Mouse (Mus musculus) adrenal gland, postnatal 4 days (tissue): ENCODE measurements around the gene Hist2h2ac. TPM values are rescaled to one million over a fixed set of nuclear protein-coding genes. Genes with fewer than 3 reads are reported as not detected.
"Not testable (repeated sequence)": the region's sequence is repeated elsewhere in the genome, so short reads cannot be mapped to it uniquely, and the experiment has no call there.

Experiments used
- DNase-seq, 2 experiments: peaks; one replicate each; pipeline ENCODE4 v3.0.0; 2021 to 2022; ENCODE audit warnings: low spot score in 2 of 2, mixed read lengths in 2 of 2
- long read RNA-seq, 2 experiments: library from polyadenylated mRNA; stranded (forward); transcript quantifications; one replicate each; pipeline ENCODE4 v2.0.0; 2021
- total RNA-seq, 2 experiments: library from RNA; stranded (reverse); gene quantifications; 2 replicates each; pipeline ENCODE4 v1.2.3; 2021

Hist2h2ac gene
- 100 to 1,000 TPM; 211 to 243 TPM for total RNA-seq
- long read RNA-seq, experiment 1: 0 reads
- long read RNA-seq, experiment 2: 0 reads

DNA sequence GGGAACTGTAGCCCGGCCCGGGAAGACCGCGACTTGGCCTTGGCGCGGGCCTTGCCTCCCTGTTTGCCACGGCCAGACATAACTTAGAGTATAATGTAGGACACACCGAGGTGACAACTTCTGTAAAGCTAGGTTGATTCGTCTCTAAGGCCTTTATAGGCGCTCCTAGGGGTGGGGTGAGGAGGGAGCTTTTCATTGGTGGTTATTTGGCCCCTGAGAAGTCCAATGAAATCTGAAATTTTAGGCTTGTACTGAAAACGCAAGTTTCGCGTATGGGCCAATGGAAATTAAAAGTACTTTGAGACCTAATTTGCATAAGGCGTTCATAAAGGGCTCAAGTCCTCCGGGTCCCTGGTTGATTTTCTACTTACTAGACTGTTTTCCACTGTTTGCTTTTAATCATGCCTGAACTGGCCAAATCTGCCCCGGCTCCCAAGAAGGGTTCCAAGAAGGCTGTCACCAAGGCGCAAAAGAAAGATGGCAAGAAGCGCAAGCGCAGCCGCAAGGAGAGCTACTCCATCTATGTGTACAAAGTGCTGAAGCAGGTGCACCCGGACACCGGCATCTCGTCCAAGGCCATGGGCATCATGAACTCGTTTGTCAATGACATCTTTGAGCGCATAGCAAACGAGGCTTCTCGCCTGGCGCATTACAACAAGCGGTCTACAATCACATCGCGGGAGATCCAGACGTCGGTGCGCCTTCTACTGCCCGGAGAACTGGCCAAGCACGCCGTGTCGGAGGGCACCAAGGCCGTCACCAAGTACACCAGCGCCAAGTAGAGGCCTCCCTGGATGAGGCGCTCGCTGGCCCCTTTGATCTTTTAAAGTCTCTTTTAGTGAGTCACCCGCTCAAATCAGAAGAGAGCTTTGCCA is at the start of gene Hist2h2ac, which contains the start of gene Hist2h2be:
Gene Hist2h2ac (minus strand): TSS at position 116 of the 875 bp plus-strand sequence.
Gene Hist2h2be (plus strand): TSS at position 355 of the 875 bp plus-strand sequence.
- peak; percentile 54 to 75 for DNase-seq

DNA sequence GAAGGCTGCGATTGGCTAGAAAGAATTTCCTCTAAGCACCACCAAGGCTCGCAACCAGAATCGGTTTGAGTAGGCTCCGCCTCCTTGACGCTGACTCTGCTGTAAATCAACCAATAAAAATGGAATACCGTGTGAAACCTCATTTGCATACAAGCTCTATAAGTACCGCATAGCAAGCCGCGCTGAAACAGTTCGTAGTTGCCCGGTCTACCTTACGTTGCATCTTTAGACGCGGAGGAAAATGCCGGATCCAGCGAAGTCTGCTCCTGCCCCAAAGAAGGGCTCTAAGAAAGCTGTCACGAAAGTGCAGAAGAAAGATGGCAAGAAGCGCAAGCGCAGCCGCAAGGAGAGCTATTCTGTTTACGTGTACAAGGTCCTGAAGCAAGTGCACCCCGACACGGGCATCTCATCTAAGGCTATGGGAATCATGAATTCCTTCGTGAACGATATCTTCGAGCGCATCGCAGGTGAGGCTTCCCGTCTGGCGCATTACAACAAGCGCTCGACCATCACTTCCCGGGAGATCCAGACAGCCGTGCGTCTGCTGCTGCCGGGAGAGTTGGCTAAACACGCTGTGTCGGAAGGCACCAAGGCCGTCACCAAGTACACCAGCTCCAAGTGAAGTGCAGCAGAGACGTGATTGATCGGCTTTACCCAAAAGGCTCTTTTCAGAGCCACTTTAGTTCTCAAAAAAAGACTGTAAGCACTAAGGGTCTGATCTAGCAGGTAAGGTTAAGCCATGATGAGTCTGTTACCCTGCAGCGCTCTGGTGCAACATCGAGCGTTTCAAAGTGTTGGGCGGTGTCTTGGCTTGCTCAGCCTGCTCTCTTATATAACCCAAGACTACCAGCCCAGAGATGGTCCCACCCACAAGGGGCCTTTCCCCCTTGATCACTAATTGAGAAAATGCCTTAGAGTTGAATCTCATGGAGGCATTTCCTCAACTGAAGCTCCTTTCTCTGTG is 49.1 kb upstream of the Hist2h2ac start, which contains the start of gene Hist2h2bb:
Gene Hist2h2bb (plus strand): TSS at position 242 of the 964 bp plus-strand sequence.
- DNase-seq: peak; percentile 44 to 76

DNA sequence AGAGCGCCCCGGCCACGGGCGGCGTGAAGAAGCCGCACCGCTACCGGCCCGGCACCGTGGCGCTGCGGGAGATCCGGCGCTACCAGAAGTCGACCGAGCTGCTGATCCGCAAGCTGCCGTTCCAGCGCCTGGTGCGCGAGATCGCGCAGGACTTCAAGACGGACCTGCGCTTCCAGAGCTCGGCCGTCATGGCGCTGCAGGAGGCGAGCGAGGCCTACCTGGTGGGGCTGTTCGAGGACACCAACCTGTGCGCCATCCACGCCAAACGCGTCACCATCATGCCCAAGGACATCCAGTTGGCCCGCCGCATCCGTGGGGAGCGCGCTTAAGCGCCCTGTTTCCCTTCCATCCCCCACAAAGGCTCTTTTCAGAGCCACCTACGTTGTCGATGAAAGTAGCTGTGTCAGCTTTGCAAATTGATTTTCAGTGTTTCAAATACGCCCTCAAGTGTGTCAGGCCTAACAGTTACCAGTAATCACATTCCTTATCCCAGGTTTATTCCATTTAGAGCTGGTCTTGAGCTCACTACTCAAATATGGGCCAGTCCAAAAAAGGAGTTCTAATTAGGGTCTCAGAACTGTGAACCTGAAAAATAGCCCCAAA is 48.2 kb upstream of the Hist2h2ac start:
- DNase-seq: not testable (repeated sequence)

DNA sequence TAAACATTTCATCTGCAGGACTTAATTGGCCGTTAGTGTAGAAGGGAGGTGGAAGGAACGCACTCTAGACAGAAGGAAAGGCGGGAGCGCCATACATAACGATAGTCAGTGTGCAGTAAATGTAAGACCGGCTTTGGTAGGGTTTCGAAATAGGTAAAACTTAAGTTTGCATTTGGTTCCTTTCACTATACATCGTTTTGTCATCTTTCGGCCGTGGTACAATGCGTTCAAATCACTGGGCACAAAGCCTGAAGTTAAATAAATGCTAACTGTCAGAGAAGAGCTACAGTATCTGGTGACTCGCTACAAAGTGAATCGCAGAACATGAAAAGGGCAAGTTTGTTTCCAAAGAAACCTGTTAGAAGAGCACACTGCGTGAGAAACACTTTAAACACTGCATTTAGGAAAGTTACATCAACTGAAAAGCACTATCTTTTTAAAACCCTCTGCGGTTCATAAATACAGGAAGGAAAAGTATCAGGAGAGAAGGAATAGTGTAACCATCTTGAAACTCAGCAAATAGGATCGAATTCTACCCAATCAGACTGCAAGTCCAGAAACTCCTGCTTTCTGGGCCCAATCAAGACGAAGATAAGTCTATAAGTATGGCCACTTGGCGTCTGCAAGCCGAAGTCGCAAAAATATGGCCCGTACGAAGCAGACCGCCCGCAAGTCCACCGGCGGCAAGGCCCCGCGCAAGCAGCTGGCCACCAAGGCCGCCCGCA is 47.5 kb upstream of the Hist2h2ac start, which contains the start of gene Hist2h3b:
Gene Hist2h3b (plus strand): TSS at position 604 of the 725 bp plus-strand sequence.
- DNase-seq: peak; percentile 55 to 59

DNA sequence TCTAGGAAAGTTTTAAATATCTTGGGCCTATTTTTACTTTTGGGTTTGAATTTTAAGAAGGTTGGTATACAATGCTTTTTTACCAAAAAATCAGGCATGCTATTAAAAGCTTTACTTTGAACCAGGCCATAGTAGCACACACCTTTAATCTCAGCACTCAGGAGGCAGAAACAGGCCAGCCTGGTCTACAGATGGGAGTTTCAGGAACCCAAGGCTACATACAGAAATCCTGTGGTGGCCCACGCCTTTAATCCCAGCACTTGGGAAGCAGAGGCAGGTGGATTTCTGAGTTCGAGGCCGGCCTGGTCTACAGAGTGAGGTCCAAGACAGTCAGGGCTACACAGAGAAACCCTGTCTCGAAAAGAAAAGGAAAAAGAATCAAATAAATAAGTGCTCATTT is 46.9 kb upstream of the Hist2h2ac start:
- no peak for DNase-seq

DNA sequence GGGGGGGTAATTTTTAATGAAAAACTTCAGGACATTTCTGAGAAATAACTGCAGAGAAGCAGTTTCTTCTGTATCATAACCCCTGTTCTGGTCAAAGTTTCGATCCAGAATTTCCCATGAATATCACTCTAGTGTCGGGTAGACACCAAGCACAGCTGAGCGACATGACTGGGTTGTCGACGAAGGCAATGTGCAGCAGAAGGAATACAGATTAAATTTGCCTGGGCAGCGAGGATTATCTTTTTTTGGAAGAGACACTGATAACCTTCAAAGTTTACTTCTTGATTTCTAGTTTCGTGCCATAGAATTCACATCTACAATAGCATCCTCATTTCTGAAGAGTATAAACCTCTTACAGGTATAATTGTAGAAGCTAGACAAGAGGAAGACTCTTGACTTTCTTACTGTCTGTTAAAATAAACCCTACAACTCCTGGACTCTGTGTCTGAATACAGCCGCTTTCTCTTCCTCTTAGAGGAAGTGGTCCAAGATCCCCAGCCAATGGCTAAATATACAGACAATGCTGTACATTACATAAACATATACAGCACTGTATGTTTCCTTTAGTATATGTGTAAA is 45.5 kb upstream of the Hist2h2ac start:
- no peak for DNase-seq

DNA sequence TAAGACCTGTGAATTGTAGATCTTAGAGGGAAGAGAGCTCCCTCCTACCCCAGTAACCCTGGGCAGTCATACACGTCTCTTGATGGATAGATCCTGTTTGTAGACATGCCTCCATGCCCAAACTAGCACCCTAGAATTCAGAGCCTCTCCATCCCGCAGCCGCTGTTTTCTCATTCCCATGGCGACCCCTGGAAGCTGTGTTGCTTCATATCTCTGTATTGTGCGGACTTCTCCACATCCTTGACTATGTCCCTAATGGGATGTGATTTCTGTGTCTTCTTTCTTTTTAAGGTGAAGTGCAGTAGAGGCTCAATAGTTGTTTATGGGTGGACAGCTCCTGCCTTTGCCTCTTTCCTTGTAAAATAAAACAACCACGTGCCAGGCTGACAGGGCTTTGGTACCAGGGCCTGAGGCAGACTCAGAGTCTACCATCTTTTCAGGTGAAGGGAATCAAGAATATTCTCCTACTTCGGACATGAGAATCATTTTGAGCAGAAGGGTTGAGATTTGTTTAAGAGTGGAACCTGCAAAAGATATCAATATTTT is 43.8 kb upstream of the Hist2h2ac start:
- no peak for DNase-seq

DNA sequence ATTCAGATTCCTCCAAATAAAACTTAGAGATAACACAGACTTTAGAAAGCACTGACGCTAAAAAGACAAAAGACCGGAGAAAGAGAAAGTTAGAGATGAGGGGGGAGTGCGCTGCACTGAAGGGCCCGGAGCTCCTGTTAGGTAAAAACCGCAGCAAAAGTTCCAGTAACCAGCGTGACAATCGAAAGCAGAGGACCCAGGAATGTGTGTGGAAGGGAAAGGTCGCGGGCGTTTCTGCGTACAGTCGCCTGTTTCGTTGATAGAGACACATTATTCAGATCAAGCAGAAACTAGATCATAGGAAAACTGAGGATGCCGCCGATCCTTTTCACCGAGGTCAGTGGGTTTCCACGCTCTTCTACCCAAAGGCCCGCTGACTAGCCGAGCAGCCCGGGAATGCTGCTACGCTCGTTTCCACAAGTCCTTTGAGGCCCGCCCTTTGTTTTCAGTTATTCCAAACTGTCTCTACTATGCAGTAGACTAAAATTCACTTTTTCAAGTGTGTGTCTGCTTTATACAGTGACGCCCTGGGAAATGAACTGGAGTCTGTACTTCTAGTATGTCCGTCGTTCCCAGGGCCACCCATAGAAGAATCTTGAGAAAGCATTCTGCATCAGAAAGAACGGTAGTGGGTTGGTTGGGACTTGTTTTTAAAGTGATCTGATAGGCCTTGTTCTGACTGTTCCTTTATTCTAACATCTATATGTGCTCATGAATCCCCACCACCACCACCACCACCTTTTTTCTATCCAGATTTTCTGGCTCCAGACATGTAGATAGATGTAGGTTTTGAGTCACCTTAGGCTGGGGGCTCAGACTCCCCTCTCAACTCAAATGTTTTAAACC is 43.1 kb upstream of the Hist2h2ac start:
- DNase-seq: no peak

DNA sequence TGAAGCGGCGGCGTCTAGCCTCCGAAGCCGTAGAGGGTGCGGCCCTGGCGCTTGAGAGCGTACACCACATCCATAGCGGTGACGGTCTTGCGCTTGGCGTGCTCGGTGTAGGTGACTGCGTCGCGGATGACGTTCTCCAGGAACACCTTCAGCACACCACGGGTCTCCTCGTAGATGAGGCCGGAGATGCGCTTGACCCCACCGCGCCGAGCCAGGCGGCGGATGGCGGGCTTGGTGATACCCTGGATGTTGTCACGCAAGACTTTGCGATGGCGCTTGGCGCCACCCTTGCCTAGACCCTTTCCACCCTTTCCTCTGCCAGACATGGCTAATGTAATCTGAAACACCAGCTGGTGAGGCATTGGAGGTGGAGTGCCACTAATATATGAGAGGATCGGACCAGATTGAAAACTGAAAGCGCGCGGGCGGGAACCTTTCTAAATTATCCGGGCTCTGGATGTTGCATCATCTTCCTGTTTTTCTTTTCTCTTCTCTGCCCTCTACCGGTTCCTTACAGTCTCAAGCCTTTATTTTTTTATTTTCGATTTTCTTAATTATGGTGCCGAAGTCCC is 42.4 kb upstream of the Hist2h2ac start, which contains the start of gene Hist2h4:
Gene Hist2h4 (minus strand): TSS at position 333 of the 572 bp plus-strand sequence.
- peak; percentile 75 to 89 for DNase-seq

DNA sequence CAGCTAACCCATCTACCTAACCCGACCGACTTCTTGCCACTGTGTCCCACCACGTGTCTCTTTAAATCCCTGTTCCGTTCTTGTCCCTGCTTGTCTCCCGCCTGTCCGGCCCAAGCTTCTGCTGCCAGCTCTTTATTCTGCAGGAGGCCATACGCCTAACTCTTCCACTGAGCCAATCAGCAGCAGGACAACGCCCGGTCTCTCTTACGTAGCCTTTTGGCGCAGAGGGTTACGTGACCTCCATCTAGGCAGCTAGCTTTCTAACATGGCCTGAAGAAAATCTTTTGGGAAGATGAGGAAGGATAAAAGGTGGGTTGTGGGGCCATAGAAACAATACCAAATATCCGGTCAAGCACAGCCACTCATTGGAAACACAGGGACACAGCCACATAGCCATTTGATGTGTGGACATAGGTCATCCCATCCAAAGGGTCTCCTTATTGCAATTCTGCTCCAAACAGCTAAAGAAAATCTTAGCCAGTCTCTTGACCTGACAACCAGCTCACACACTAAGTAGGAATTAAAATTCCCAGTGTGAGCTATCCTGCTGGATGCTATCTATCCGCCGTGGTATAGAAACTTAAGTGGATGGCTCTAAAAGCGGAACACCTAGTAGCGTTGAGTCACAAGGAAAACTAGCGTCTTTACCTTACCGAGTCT is 41.7 kb upstream of the Hist2h2ac start:
- DNase-seq: peak in 1 of 2 experiments; percentile 66

DNA sequence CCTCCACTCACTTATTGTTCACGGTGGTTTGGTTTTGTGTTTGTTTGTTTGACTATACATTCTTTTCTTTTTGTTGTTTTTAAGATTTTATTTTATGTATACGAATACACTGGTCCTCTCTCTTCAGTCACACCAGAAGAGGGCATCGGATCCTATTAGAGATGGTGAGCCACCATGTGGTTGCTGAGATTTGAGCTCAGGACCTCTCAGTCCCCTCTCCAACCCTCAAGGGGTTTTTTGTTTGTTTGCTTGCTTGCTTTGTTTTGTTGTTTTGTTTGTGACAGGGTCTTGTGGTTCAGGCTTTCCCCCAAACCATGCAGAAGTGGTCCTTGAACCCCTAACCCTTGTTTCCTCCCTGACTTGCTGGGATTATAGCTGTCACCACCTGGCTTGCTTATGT is 40.9 kb upstream of the Hist2h2ac start:
- no peak for DNase-seq

DNA sequence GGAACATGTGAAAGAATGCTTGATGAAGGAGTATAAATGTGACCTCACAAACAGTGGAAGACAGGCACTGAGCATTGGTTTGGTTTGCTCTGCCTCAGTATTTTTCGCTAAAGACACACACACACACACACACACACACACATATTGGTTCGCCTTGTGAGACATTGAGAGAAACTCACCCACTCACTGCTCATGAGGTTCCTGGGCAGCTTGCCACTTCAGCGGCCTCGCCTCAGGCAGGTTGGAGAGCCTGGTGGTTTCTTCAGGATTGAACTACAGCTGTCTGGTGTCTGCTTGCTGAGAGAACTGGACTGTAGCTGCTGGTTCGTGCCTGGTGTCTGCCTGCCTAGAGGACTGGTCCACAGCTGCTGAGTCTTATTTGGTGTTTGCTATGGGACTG is 39.5 kb upstream of the Hist2h2ac start:
- DNase-seq: no peak

DNA sequence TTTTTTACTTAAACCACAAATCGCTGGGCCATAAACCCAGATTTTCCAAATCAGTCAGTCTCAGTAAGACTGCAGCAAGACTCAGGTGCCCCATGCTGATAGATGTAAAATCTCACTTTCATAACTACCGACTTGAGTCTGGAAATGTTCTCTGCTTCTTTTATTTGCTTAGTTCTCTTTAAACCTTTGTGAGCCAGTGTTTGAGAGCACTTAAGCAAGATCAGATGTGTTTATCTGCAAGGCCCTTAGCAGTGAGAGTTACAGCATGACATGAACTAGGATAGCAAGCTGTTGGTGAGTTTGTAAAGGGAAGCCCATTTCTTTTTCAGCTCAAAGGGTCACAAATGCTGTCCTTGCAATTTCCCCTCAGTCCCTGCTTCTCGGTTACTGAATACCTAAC is 36.5 kb upstream of the Hist2h2ac start:
- DNase-seq: no peak

DNA sequence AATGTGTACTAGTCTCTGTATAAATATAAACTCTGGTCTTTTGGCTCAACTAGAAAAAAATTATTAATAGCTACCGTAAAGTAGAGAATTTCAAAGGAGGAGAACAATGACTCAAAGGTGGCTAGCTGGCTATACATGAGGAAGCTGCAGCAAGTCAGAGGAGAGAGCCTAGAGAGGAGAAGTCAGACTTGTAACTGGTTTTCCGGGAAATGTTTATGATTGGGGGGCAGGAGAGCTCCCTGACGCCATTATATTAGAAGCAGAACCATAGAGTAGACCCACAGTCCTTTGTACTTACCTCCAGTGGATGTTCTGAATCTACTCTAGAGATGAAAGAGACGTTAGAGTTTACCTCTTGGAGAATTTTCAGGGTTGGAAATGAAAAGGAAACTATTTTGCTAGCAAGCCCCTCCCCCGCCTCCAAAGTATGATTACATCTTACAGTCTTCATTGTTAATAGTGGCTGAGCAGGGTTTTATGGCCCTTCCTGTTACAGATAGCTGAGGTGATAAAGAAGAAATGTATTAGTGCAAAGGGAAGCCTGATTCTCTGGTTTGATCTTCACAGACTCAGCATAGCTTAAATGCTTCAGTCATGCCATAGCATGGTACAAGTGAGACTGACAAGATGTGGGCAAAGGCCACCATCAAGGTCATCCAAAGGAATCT is 35.4 kb upstream of the Hist2h2ac start:
- DNase-seq: no peak

DNA sequence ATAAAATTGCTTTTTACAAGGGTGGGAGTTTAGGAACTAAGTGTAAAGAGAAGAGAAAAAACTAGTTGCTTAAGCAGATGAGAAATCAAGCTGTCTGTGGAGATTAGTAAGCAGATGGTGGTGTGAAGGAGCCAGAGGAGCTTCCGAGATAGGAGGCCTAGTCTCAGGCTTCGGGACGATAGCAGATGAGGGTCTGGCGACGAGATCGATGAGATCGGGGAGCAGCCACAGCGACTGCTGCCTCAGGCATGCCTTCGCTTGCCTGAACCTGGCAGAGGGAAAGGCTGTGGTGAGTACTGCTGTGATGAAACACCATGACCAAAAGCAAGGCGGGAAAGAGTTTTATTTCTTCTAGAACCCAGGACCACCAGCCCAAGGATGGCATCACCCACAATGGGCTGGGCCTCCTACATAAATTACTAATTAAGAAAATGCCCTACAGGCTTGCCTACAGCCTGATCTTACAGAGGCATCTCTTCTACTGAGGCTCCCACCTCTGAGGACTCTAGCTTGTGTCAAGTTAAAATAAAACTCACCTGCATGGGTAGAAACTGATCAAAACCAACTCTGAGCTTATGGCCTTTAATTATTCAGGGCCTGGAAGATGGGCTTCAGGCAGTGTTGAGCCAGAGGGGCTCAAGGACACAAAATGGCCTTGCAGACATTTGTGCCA is 34.1 kb upstream of the Hist2h2ac start:
- DNase-seq: no peak

DNA sequence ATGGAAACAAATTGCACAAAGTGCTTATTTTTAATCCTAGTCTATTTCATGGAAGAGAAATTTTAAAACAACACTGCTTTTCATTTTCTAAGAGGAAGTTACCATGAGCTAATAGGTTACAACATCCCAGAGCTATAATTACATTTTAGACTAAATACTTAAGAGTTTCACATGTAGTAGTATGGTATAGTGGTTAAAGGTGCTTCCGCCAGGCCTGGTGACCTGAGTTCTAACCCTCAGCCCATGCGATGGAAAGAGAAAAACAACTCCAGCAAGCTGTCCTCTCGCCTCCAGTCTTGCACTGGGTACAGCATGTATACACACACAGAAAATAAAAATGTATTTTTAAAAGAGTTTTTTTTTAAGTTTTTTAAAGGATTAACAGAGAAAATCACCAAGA is 31.1 kb upstream of the Hist2h2ac start:
- DNase-seq: no peak

DNA sequence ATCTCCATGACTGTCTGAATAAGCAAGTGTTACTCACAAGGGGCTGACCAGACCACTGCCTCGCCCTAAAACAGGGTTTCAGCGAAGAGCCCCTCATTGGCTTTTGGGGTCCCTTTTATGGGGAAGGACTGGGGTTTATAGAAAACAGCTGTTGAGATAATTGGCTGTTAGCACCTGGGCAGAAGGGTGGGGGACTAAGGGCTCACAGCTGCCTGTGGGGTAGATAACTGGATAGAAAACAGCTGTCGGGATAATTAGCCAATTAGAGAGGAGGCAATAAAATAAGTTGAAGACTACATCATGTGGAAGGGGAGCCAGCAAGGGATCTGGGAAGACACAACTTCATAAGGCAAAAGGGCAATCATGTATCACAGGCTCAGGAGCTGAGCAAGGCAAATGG is 30.2 kb upstream of the Hist2h2ac start:
- no peak for DNase-seq
